Mouse (Mus musculus): ENCODE results near the gene Mreg. TPM values are rescaled to one million over a fixed set of nuclear protein-coding genes. Genes with fewer than 3 reads are reported as not detected.

The Mreg gene
- total RNA-seq, 1 experiment, result 94.8 TPM

- peaks cover 5 to 30% of the 10 kb centered on the region in 2 experiments for H3K4me1 ChIP-seq (ENCODE audit: control insufficient read depth in 2 of 2, insufficient read depth in 2 of 2, low read length in 2 of 2, poor library complexity in 1 of 2)
- DNase-seq (ENCODE audit: low read depth, low spot score), result no peak
- H3K4me3 ChIP-seq (ENCODE audit: insufficient read depth in 1 of 2, low read depth in 1 of 2, low read length in 2 of 2, poor library complexity in 1 of 2, severe bottlenecking in 1 of 2), result peak overlapping the region; percentile 95 to 99
- H3K27ac ChIP-seq (ENCODE audit: insufficient read depth, low read depth, low read length, poor library complexity, severe bottlenecking), result no peak overlapping the region; the same call in 1 of the 2 replicates
- TF ChIP-seq ZNF384 (IDR thresholded peaks at IDR 0.05; ENCODE audit: low read depth, low read length) (0 out of 2 replicates have a peak, but pooled peaks have one; percentile 21), ZC3H11A (IDR thresholded peaks at IDR 0.05; ENCODE audit: borderline replicate concordance, low read depth, low read length) (no peak)
- peak overlapping the region; percentile 97 for H3K9ac ChIP-seq (ENCODE audit: insufficient read depth, low read depth, low read length, poor library complexity, severe bottlenecking)
- H3K36me3 ChIP-seq (ENCODE audit: control insufficient read depth, insufficient read depth, low read length, poor library complexity, severe bottlenecking), result peaks cover 12% of the 10 kb centered on the region; the same call in 1 of the 2 replicates
- in situ Hi-C loops (cut with MboI; ENCODE audit: low sequenced_read_pairs in 2 of 2, unreplicated experiment in 2 of 2), result no loop called here
- H3K9me3 ChIP-seq (ENCODE audit: control insufficient read depth, insufficient read depth, low read depth, low read length), result no peaks in the 10 kb centered on the region
Observed at GRCm38 (mm10) chr1:72210803-72211679, 1.1 kb downstream of the Mreg start.

GRCm38 (mm10) chr1:72208095-72208494 lies 4.0 kb downstream of the Mreg start:
- no peak for DNase-seq (ENCODE audit: low read depth, low spot score)
- Histone ChIP-seq H3K9ac (ENCODE audit: insufficient read depth, low read depth, low read length, poor library complexity, severe bottlenecking) (no peak overlapping the region), H3K9me3 (ENCODE audit: control insufficient read depth, insufficient read depth, low read depth, low read length) (no peaks in the 10 kb centered on the region), H3K36me3 (ENCODE audit: control insufficient read depth, insufficient read depth, low read length, poor library complexity, severe bottlenecking) (peaks cover 20% of the 10 kb centered on the region), H3K4me1 (ENCODE audit: control insufficient read depth in 2 of 2, insufficient read depth in 2 of 2, low read length in 2 of 2, poor library complexity in 1 of 2) (peaks cover 19 to 38% of the 10 kb centered on the region in 2 experiments), H3K27ac (ENCODE audit: insufficient read depth, low read depth, low read length, poor library complexity, severe bottlenecking) (no peak overlapping the region), H3K4me3 (ENCODE audit: insufficient read depth in 1 of 2, low read depth in 1 of 2, low read length in 2 of 2, poor library complexity in 1 of 2, severe bottlenecking in 1 of 2) (peak overlapping the region in 1 of 2 experiments; percentile 15; a peak in 2 of 4 replicates)
- no peak for TF ChIP-seq ZC3H11A (IDR thresholded peaks at IDR 0.05; ENCODE audit: borderline replicate concordance, low read depth, low read length)
- TF ChIP-seq ZNF384 (IDR thresholded peaks at IDR 0.05; ENCODE audit: low read depth, low read length), result no peak
- no peak for TF ChIP-seq HCFC1 (IDR thresholded peaks at IDR 0.05; ENCODE audit: borderline replicate concordance, insufficient read depth, low read length)
- TF ChIP-seq MAFK (IDR thresholded peaks at IDR 0.05; ENCODE audit: insufficient read depth, low read depth, low read length), result no peak
- TF ChIP-seq CHD2 (IDR thresholded peaks at IDR 0.05; ENCODE audit: low read depth, low read length), result no peak
- in situ Hi-C loops (cut with MboI; ENCODE audit: low sequenced_read_pairs in 2 of 2, unreplicated experiment in 2 of 2), result no loop called here

GRCm38 (mm10) chr1:72205113-72205512 lies 7.0 kb downstream of the Mreg start:
- no peaks in the 10 kb centered on the region for H3K9me3 ChIP-seq (ENCODE audit: control insufficient read depth, insufficient read depth, low read depth, low read length)
- no peak for TF ChIP-seq ZC3H11A (IDR thresholded peaks at IDR 0.05; ENCODE audit: borderline replicate concordance, low read depth, low read length)
- TF ChIP-seq HCFC1 (IDR thresholded peaks at IDR 0.05; ENCODE audit: borderline replicate concordance, insufficient read depth, low read length), result no peak
- no peak for TF ChIP-seq ZNF384 (IDR thresholded peaks at IDR 0.05; ENCODE audit: low read depth, low read length)
- no peak for TF ChIP-seq CHD2 (IDR thresholded peaks at IDR 0.05; ENCODE audit: low read depth, low read length)
- TF ChIP-seq MAFK (IDR thresholded peaks at IDR 0.05; ENCODE audit: insufficient read depth, low read depth, low read length), result no peak
- no peak overlapping the region; a peak in 1 of 4 replicates for H3K4me3 ChIP-seq (ENCODE audit: insufficient read depth in 1 of 2, low read depth in 1 of 2, low read length in 2 of 2, poor library complexity in 1 of 2, severe bottlenecking in 1 of 2)
- no peak overlapping the region for H3K9ac ChIP-seq (ENCODE audit: insufficient read depth, low read depth, low read length, poor library complexity, severe bottlenecking)
- no peak overlapping the region; the same call in 1 of the 2 replicates for H3K27ac ChIP-seq (ENCODE audit: insufficient read depth, low read depth, low read length, poor library complexity, severe bottlenecking)
- peaks cover 19 to 44% of the 10 kb centered on the region in 2 experiments for H3K4me1 ChIP-seq (ENCODE audit: control insufficient read depth in 2 of 2, insufficient read depth in 2 of 2, low read length in 2 of 2, poor library complexity in 1 of 2)
- in situ Hi-C loops (cut with MboI; ENCODE audit: low sequenced_read_pairs in 2 of 2, unreplicated experiment in 2 of 2), result no loop called here
- H3K36me3 ChIP-seq (ENCODE audit: control insufficient read depth, insufficient read depth, low read length, poor library complexity, severe bottlenecking), result peaks cover 27% of the 10 kb centered on the region
- DNase-seq (ENCODE audit: low read depth, low spot score), result no peak

- Histone ChIP-seq H3K4me3 (ENCODE audit: insufficient read depth in 1 of 2, low read depth in 1 of 2, low read length in 2 of 2, poor library complexity in 1 of 2, severe bottlenecking in 1 of 2) (no peak overlapping the region), H3K27ac (ENCODE audit: insufficient read depth, low read depth, low read length, poor library complexity, severe bottlenecking) (no peak overlapping the region), H3K9ac (ENCODE audit: insufficient read depth, low read depth, low read length, poor library complexity, severe bottlenecking) (no peak overlapping the region), H3K4me1 (ENCODE audit: control insufficient read depth in 2 of 2, insufficient read depth in 2 of 2, low read length in 2 of 2, poor library complexity in 1 of 2) (peaks cover 22 to 51% of the 10 kb centered on the region in 2 experiments), H3K9me3 (ENCODE audit: control insufficient read depth, insufficient read depth, low read depth, low read length) (no peaks in the 10 kb centered on the region), H3K36me3 (ENCODE audit: control insufficient read depth, insufficient read depth, low read length, poor library complexity, severe bottlenecking) (peaks cover 27% of the 10 kb centered on the region)
- no peak for DNase-seq (ENCODE audit: low read depth, low spot score)
- in situ Hi-C loops (cut with MboI; ENCODE audit: low sequenced_read_pairs in 2 of 2, unreplicated experiment in 2 of 2), result no loop called here
- TF ChIP-seq CHD2 (IDR thresholded peaks at IDR 0.05; ENCODE audit: low read depth, low read length) (no peak), MAFK (IDR thresholded peaks at IDR 0.05; ENCODE audit: insufficient read depth, low read depth, low read length) (no peak), HCFC1 (IDR thresholded peaks at IDR 0.05; ENCODE audit: borderline replicate concordance, insufficient read depth, low read length) (no peak), ZNF384 (IDR thresholded peaks at IDR 0.05; ENCODE audit: low read depth, low read length) (no peak), ZC3H11A (IDR thresholded peaks at IDR 0.05; ENCODE audit: borderline replicate concordance, low read depth, low read length) (no peak)
Observed at GRCm38 (mm10) chr1:72203204-72203603, 8.9 kb downstream of the Mreg start.
